Mouse (Mus musculus) liver, embryonic 14.5 days (tissue): Measurements from ENCODE around the gene Col4a2. TPM values are rescaled to one million over a fixed set of nuclear protein-coding genes. Genes with fewer than 3 reads are reported as not detected.
"Not testable (repeated sequence)": the region's sequence is repeated elsewhere in the genome, so short reads cannot be mapped to it uniquely, and the experiment has no call there.

Experiments used
- ATAC-seq: fragments of 200-750 bp; cut with Nextera tagmentation; 2 replicates; pipeline ENCODE4 v1.8.0; 2017; ENCODE audit warnings: moderate number of reproducible peaks, mild to moderate bottlenecking, moderate library complexity; ENCODE audit not compliant: insufficient read depth
- DNase-seq, 3 experiments: peaks; one replicate each; pipeline ENCODE4 v3.0.0-alpha.2; 2012 to 2013; ENCODE audit warnings: low read depth in 3 of 3, low spot score in 3 of 3
- H3K27ac ChIP-seq: fragments of 300-500 bp; sonication (generic); 2 replicates; pipeline ENCODE4 v1.5.1; 2014; ENCODE audit warnings: moderate library complexity, mild to moderate bottlenecking, control low read depth, inconsistent platforms
- H3K27me3 ChIP-seq: fragments of 300-500 bp; sonication (generic); 2 replicates; pipeline ENCODE4 v1.6.1; 2014; ENCODE audit warnings: mild to moderate bottlenecking, low read length, moderate library complexity; ENCODE audit not compliant: control insufficient read depth, insufficient read depth
- H3K36me3 ChIP-seq: fragments of 300-500 bp; sonication (generic); replicated peaks from 2 replicates; pipeline ENCODE4 v1.6.1; 2014; ENCODE audit warnings: low read depth; ENCODE audit not compliant: control insufficient read depth, insufficient read depth
- H3K4me1 ChIP-seq, 2 experiments: fragments of 200-500 bp in 1 of 2; fragments of 300-500 bp in 1 of 2; sonication (generic) in 1 of 2; replicated peaks; 2 replicates each; pipeline ENCODE4 v1.6.1; 2012 to 2014; ENCODE audit warnings: antibody characterized with exemption in 1 of 2, inconsistent platforms in 1 of 2, low read length in 1 of 2; ENCODE audit not compliant: control insufficient read depth in 2 of 2, insufficient read depth in 2 of 2
- H3K4me2 ChIP-seq: fragments of 300-500 bp; sonication (generic); 2 replicates; pipeline ENCODE4 v1.6.1; 2014; ENCODE audit warnings: low read depth, mild to moderate bottlenecking, control low read depth, moderate library complexity
- H3K4me3 ChIP-seq, 2 experiments: fragments of 200-500 bp in 1 of 2; fragments of 300-500 bp in 1 of 2; sonication (generic) in 1 of 2; 2 replicates each; pipeline ENCODE4 v1.5.1; 2012 to 2014; ENCODE audit warnings: low read depth in 2 of 2, low read length in 2 of 2, mild to moderate bottlenecking in 2 of 2, control low read depth in 1 of 2, inconsistent platforms in 1 of 2, moderate library complexity in 1 of 2; ENCODE audit not compliant: insufficient read depth in 1 of 2
- H3K9ac ChIP-seq: fragments of 300-500 bp; sonication (generic); replicated peaks from 2 replicates; pipeline ENCODE4 v1.6.1; 2014; ENCODE audit warnings: mild to moderate bottlenecking, control low read depth, moderate library complexity
- H3K9me3 ChIP-seq: fragments of 300-500 bp; sonication (generic); 2 replicates; pipeline ENCODE4 v1.6.1; 2016; ENCODE audit warnings: low read length, mixed read lengths; ENCODE audit not compliant: control insufficient read depth
- CTCF ChIP-seq: IDR thresholded peaks from 2 replicates; pipeline ENCODE4 v1.5.1; 2016; ENCODE audit warnings: antibody characterized with exemption, low read depth, control low read depth
- EP300 ChIP-seq: IDR thresholded peaks from 2 replicates; pipeline ENCODE4 v1.6.1; 2016; ENCODE audit warnings: antibody characterized with exemption, low read depth
- WGBS: fragments of 180-500 bp; shearing (Covaris S2); extraction: QIAGEN DNeasy Blood & Tissue Kit; methylation state at CpG from one replicate; pipeline ENCODE4 v1.1.7; 2014; ENCODE audit not compliant: insufficient replicate concordance; 5-methylcytosine and 5-hydroxymethylcytosine counted together
- polyA plus RNA-seq, 2 experiments: library from polyadenylated mRNA; depleted of rRNA in 1 of 2; stranded (reverse) in 1 of 2; unstranded in 1 of 2; fragments of >200 nt; fragmentation: Nextera tagmentation in 1 of 2; extraction: Ambion mirVana in 1 of 2; gene quantifications; 2 replicates each; pipeline versions ENCODE4 v1.2.1 to v1.2.3; 2012 to 2014

Col4a2 gene
- polyA plus RNA-seq, 2 experiments: 4.7 to 4.9 TPM

GRCm38 (mm10) chr8:11463889-11464706, 151.5 kb downstream of the Col4a2 start:
- Histone ChIP-seq H3K4me2 (no peak overlapping the region), H3K9me3 (no peaks in the 10 kb centered on the region), H3K9ac (no peak overlapping the region), H3K4me3 (no peak overlapping the region), H3K4me1 (peaks cover 0 to 25% of the 10 kb centered on the region in 2 experiments; a peak in 2 of 4 replicates), H3K27me3 (no peaks in the 10 kb centered on the region), H3K27ac (no peak overlapping the region), H3K36me3 (no peaks in the 10 kb centered on the region)
- ATAC-seq (peak; percentile 47; the same call in 1 of the 2 replicates), DNase-seq (no peak)
- 29% methylated on average over 12 of the region's 12 CpGs for WGBS
- TF ChIP-seq CTCF: no peak
- no peak for TF ChIP-seq EP300

GRCm38 (mm10) chr8:11464707-11464964, 152.0 kb downstream of the Col4a2 start:
- Histone ChIP-seq H3K4me1 (peaks cover 0 to 22% of the 10 kb centered on the region in 2 experiments; a peak in 2 of 4 replicates), H3K27me3 (no peaks in the 10 kb centered on the region), H3K36me3 (no peaks in the 10 kb centered on the region), H3K27ac (no peak overlapping the region), H3K9ac (no peak overlapping the region), H3K4me3 (no peak overlapping the region), H3K9me3 (no peaks in the 10 kb centered on the region), H3K4me2 (no peak overlapping the region)
- DNase-seq (no peak), ATAC-seq (no peak)
- TF ChIP-seq CTCF: no peak
- TF ChIP-seq EP300: no peak
- 49% methylated on average over 3 of the region's 3 CpGs for WGBS

DNA sequence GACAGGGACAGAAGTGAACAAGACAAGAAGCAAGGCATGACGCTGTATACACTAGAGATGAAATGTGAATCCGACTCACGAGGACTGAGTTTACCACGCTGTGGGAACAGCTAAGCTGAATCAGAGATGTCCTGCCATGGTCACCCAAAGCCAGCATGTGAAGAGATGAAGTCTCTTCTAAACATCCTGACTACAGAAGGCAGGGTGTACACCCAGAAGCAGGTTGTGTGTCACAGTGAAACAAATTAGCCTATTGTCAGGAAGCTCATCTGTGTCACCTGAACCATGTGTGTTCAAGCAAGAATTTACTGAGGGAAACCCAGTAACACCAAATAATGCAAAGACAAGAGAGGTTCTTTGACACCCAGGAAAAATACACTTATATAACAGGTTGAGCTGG, 153.0 kb downstream of the Col4a2 start:
- Histone ChIP-seq H3K9me3 (no peaks in the 10 kb centered on the region), H3K27me3 (no peaks in the 10 kb centered on the region), H3K36me3 (no peaks in the 10 kb centered on the region), H3K4me2 (no peak overlapping the region), H3K27ac (no peak overlapping the region), H3K4me1 (peaks cover 0 to 22% of the 10 kb centered on the region in 2 experiments; a peak in 2 of 4 replicates), H3K9ac (no peak overlapping the region), H3K4me3 (no peak overlapping the region)
- ATAC-seq (no peak), DNase-seq (no peak)
- WGBS: 73% methylated on average over 4 of the region's 4 CpGs
- no peak for TF ChIP-seq EP300
- no peak for TF ChIP-seq CTCF

GRCm38 (mm10) chr8:11466528-11466927, 153.9 kb downstream of the Col4a2 start:
- H3K27ac ChIP-seq, H3K4me3 ChIP-seq, H3K4me2 ChIP-seq, H3K9me3 ChIP-seq, H3K27me3 ChIP-seq, DNase-seq, H3K36me3 ChIP-seq, ATAC-seq, H3K9ac ChIP-seq: not testable (repeated sequence)
- WGBS: 74% methylated on average over 5 of the region's 5 CpGs
- H3K4me1 ChIP-seq: peaks cover 0 to 22% of the 10 kb centered on the region in 2 experiments; a peak in 2 of 4 replicates

DNA sequence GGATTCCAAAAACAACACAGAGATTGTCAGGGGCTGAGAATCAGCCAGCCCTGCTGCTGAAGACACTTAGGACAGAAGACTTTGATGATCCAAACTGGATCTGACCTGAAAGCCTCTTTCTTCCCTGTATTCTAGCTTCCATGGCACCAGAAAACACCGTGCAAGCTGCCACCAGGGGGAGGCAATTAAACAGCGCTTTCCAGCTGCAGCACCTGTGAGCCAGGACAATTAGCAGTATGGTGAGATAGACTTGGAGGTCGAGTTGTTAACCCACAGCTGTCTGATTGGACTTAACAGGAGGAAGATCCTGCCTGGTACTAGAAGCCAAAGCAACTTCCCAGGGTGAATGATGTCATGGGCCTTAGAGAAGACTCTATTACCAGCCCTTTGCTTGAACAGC, 156.5 kb downstream of the Col4a2 start:
- no peak overlapping the region for H3K27ac ChIP-seq
- 8% methylated on average over 3 of the region's 3 CpGs for WGBS
- no peak overlapping the region for H3K4me2 ChIP-seq
- DNase-seq (no peak), ATAC-seq (no peak)
- no peaks in the 10 kb centered on the region for H3K9me3 ChIP-seq
- H3K9ac ChIP-seq: no peak overlapping the region
- TF ChIP-seq EP300 (no peak), CTCF (peak; percentile 65)
- H3K4me3 ChIP-seq: no peak overlapping the region
- H3K36me3 ChIP-seq: no peaks in the 10 kb centered on the region
- no peaks in the 10 kb centered on the region; the same call in none of the 2 replicates for H3K27me3 ChIP-seq
- H3K4me1 ChIP-seq: peaks cover 0 to 25% of the 10 kb centered on the region in 2 experiments; a peak in 2 of 4 replicates
